Mouse (Mus musculus) cortical plate, adult 2 months (tissue): ENCODE data around the gene Cnp. TPM values are rescaled to one million over a fixed set of nuclear protein-coding genes. Genes with fewer than 3 reads are reported as not detected.

Experiments used
- H3K27ac ChIP-seq: fragments of 200-500 bp; 2 replicates; pipeline ENCODE4 v1.5.1; 2012; ENCODE audit warnings: low read length, control low read depth, inconsistent platforms; ENCODE audit not compliant: insufficient read depth
- H3K4me1 ChIP-seq: fragments of 200-500 bp; 2 replicates; pipeline ENCODE4 v1.6.1; 2011; ENCODE audit warnings: low read length; ENCODE audit not compliant: control insufficient read depth, insufficient read depth
- H3K4me3 ChIP-seq: fragments of 200-500 bp; 2 replicates; pipeline ENCODE4 v1.5.1; 2011; ENCODE audit warnings: mild to moderate bottlenecking, low read length, control low read depth; ENCODE audit not compliant: insufficient read depth
- CTCF ChIP-seq: fragments of 200-500 bp; IDR thresholded peaks from 2 replicates; pipeline ENCODE4 v1.5.1; 2011; ENCODE audit warnings: mild to moderate bottlenecking, control low read depth, low read length; ENCODE audit not compliant: insufficient read depth; ENCODE audit errors: extremely low read depth
- POLR2A ChIP-seq: fragments of 200-500 bp; IDR thresholded peaks from 2 replicates; pipeline ENCODE4 v1.6.1; 2011; ENCODE audit warnings: mild to moderate bottlenecking, low read length, control low read depth; ENCODE audit not compliant: insufficient read depth; ENCODE audit errors: extremely low read depth
- polyA plus RNA-seq: library from polyadenylated mRNA; depleted of rRNA; stranded (reverse); fragments of >200 nt; gene quantifications from 2 replicates; pipeline ENCODE4 v1.2.3, GENCODE M21; 2012

Gene Cnp
- polyA plus RNA-seq, 1 experiment = 492 TPM

DNA sequence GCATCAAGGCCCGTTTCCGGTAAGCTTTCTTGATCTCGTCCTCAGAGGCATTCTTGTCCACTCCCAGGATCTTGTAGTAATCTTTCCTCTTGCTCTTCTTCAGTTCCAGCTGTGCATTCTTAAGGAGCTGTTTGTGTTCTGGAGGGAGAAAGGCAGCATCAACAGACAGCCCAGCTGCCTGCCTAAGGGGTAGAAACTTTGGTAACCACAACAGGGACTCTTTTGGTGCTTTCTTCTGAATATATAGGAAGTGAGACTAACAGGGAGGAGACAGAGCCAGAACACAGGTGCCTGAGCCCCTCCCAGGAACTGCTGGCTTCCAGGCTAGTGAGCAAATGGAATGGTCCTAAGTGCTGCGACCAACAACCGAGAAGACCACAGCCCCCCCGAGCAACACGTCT, 9.9 kb downstream of the Cnp start:
- Histone ChIP-seq H3K4me1 (no peaks in the 10 kb centered on the region), H3K27ac (no peak overlapping the region), H3K4me3 (no peak overlapping the region)
- no peak for TF ChIP-seq POLR2A
- TF ChIP-seq CTCF = no peak

DNA sequence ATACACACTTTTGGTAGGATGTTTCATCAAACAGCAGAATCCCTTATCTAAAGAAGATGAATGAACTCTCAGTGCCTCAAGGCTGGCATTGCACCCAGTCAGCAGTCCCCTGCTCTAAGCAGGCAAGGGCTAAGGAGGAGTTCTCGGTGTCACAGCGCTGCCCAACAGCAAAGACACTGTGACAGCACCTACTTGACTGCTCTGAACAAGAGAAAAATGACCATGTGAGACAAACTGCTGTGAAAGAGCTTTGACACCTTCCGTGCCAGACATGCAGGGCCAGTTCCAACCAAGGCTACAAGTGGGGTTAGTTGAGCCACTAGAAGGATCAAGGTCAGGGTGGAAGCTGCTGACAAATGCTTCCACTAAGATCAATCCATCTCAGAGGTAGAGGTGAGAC, 10.4 kb downstream of the Cnp start:
- Histone ChIP-seq H3K27ac (no peak overlapping the region), H3K4me3 (no peak overlapping the region), H3K4me1 (no peaks in the 10 kb centered on the region)
- TF ChIP-seq POLR2A (no peak), CTCF (no peak)

DNA sequence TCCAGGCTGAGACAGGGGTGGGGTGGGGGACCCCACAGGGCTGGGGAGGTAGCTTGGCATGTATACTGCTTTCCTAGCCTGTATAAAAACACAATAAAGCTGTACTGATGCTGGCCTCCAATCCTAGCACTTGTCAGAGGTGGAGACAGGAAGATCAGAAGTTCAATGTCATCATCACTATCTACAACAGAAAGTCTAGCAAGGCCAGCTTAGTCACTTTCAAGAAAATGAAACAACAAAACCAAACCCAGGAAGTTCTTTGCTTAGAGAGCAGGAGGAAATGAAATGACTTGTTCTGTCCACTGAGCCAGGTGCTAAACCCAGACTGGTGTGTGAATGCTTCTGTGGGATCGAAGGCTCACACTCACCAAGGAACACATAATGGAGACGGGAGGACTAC, 13.8 kb downstream of the Cnp start:
- TF ChIP-seq CTCF (no peak), POLR2A (no peak)
- no peak overlapping the region for H3K27ac ChIP-seq

DNA sequence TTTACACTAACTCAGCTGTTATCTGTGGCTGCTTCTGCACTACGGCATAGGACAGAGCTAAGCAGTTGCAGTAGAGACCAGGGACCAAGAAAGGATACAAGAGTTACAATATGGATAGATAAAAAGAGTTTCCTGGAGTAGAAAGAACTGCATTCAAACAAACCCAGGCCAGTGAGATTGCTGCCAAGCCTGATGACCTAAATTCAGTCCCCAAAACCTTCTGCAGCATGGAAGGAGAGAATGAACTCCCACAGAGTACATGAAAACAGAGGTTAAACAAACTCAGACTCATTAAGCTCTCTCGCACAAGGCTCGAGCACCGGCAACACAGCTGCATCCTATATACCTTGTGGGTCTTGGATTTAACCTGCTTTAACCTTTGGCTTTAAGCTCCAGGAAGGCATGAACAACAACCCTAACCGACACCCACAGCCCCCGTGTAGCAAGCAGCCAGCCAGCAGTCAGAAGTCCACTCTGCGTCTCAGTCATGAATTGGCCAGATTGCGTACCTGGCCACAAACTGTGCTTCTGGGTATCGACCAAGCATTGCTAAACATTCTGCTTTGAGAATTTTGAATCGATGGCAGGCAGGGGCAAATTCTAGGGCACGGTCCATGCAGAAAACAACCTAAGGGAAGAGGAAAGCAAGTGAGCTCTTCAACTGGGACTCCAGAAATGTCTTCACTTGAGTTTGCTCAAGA, 17.8 kb downstream of the Cnp start:
- H3K4me3 ChIP-seq = no peak overlapping the region
- H3K4me1 ChIP-seq = no peaks in the 10 kb centered on the region
- H3K27ac ChIP-seq = no peak overlapping the region
- TF ChIP-seq CTCF = no peak
- TF ChIP-seq POLR2A = no peak

More for the DNA sequence above, 13.8 kb downstream of the Cnp start:
- Histone ChIP-seq H3K4me1 (no peaks in the 10 kb centered on the region), H3K4me3 (no peak overlapping the region)

DNA sequence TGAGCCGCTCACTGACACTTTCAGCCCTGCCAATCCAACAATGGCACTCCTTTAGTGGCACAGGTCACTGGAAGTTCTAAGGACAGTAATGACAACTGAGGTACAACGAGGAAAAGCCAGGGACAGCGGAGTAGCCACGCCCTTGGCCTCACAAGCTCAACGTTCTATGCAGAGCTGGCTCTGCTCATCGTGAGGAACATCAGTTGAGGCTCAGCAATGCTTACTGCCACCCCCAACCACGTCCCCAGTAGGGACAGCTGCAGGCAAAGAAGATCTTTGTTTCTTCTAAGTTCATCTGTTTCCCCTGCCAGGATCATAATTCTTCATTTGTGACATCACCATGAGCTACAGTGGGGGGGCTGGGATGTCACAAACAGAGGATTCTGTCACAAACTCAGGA, 19.9 kb downstream of the Cnp start:
- Histone ChIP-seq H3K4me3 (no peak overlapping the region), H3K4me1 (no peaks in the 10 kb centered on the region), H3K27ac (no peak overlapping the region)
- TF ChIP-seq POLR2A (no peak), CTCF (no peak)

DNA sequence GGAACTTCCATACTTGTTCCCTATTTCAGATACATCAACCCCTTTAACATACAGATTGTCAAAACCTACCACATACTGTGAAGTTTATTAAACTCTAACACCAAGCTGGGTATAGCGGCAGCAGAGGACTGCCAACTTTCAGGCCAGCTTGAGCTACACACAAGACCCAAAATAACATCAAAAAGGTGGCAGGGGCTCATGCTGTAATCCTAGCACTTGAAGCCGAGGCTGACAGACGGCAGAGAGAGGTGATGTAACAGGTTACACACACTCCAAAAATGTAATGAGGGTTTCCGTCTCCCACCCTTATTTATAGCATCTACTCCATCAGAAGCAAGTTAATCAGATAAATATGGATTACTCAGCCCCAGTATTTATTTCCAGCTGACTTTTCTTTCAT, 20.8 kb downstream of the Cnp start:
- H3K27ac ChIP-seq = no peak overlapping the region
- no peak overlapping the region for H3K4me3 ChIP-seq
- no peaks in the 10 kb centered on the region for H3K4me1 ChIP-seq
- TF ChIP-seq POLR2A (no peak), CTCF (no peak)

DNA sequence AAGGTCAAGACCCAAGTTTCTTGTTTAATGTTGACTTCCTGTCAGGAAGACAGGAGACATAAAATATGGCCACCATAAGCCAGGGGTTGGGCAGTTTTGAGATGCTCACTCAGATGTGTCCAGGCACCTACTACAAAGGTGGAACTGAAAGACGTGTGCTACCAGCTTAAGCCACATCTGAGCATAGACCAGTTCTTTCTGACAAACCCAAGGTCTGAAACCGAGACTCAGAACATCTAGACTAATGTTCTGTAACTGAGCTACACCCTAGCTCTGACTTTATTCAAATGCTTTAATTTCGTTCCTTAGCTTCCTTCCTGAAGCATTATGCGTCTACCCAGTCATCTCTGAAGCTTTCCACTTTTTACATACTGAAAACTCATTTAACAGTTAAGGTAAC, 23.4 kb downstream of the Cnp start:
- no peaks in the 10 kb centered on the region; the same call in 1 of the 2 replicates for H3K4me1 ChIP-seq
- H3K27ac ChIP-seq = no peak overlapping the region
- no peak for TF ChIP-seq POLR2A
- no peak for TF ChIP-seq CTCF
- H3K4me3 ChIP-seq = no peak overlapping the region

DNA sequence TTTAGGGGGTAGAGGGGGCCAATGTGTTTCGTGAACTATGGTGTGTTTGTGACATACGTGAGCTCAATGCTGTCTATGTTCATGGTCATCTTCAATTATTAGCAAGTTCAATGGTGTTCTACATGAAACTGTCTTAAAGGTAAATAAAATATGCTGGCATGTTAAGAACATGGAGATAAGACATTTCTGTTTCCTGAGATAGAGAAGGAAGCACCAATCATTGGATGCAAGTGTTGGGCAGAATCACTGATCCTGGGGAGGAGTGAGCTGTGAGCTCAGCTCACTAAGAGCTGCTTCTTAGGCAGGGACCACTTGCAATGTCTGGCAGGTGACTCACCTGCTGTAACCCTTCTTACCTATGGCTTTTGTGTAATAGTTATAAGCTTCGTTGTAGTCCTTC, 26.7 kb downstream of the Cnp start:
- no peak overlapping the region for H3K27ac ChIP-seq

DNA sequence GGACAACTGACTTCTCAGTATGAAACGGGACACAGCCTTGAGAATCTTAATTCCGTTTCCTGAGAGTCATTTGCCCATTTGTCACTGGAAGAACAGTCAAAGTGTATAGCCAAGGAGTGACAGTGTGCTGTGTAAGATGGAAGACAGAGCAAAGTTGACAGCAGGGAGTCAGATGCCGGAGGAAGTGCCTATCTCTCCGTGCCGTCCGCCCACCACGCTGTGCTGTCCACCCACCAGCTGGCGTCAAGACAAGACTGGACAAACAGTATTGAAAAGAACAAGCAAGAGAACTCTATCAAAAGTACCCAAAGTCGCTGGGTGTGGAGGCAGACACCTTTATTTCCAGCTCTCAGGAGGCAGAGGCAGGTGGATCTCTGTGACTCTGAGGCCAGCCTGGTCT, 28.5 kb downstream of the Cnp start:
- H3K4me3 ChIP-seq = no peak overlapping the region
- TF ChIP-seq POLR2A (no peak), CTCF (no peak)
- H3K27ac ChIP-seq = no peak overlapping the region
- H3K4me1 ChIP-seq = peaks cover 13% of the 10 kb centered on the region

More for the DNA sequence above, 26.7 kb downstream of the Cnp start:
- Histone ChIP-seq H3K4me1 (peaks cover 13% of the 10 kb centered on the region), H3K4me3 (no peak overlapping the region)
- TF ChIP-seq CTCF (no peak), POLR2A (no peak)

DNA sequence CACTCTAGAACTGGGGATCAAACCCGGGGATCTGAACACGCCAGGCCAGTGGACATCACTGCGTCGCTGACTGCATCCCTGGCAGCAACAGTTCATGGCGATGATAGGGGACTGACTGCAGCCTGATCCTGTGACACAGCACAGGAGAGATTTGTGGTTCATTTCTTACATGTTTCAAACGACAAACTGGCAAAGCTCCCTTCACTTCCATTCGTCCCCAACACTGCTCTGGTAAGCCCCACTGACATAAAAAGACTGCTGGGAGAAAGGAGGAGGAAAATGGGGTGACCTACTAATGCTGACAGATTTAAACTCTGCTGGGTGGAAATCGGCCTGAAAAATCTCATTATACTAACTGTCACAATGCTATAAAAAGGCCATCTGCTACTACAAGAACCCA, 29.1 kb downstream of the Cnp start:
- Histone ChIP-seq H3K4me3 (no peak overlapping the region), H3K27ac (no peak overlapping the region; the same call in 1 of the 2 replicates), H3K4me1 (peaks cover 13% of the 10 kb centered on the region)

More for the DNA sequence above, 29.1 kb downstream of the Cnp start:
- TF ChIP-seq POLR2A (no peak), CTCF (no peak)
